Mouse (Mus musculus) heart, embryonic 15.5 days (tissue): ENCODE measurements around the gene Rcl1. TPM values are rescaled to one million over a fixed set of nuclear protein-coding genes. Genes with fewer than 3 reads are reported as not detected.
A peak's percentile ranks its signal among the peaks of the same experiment; 100 is the strongest.

Experiments used
- ATAC-seq: fragments of 200-750 bp; cut with Nextera tagmentation; replicated peaks from 2 replicates; pipeline ENCODE4 v1.8.0; 2017; ENCODE audit warnings: low read depth, moderate TSS enrichment; ENCODE audit not compliant: insufficient number of reproducible peaks, insufficient read depth, low FRiP score
- H3K27ac ChIP-seq: fragments of 300-500 bp; sonication (generic); 2 replicates; pipeline ENCODE4 v1.5.1; 2015; ENCODE audit warnings: mild to moderate bottlenecking, inconsistent platforms
- H3K27me3 ChIP-seq: fragments of 300-500 bp; sonication (generic); 2 replicates; pipeline ENCODE4 v1.6.1; 2015; ENCODE audit warnings: inconsistent platforms
- H3K36me3 ChIP-seq: fragments of 300-500 bp; sonication (generic); 2 replicates; pipeline ENCODE4 v1.6.1; 2015; ENCODE audit warnings: mild to moderate bottlenecking, inconsistent platforms
- H3K4me1 ChIP-seq: fragments of 300-500 bp; sonication (generic); replicated peaks from 2 replicates; pipeline ENCODE4 v1.6.1; 2015; ENCODE audit warnings: inconsistent platforms
- H3K4me2 ChIP-seq: fragments of 300-500 bp; sonication (generic); 2 replicates; pipeline ENCODE4 v1.6.1; 2015; ENCODE audit warnings: inconsistent platforms, mild to moderate bottlenecking, moderate library complexity
- H3K4me3 ChIP-seq: fragments of 300-500 bp; sonication (generic); 2 replicates; pipeline ENCODE4 v1.5.1; 2015; ENCODE audit warnings: mild to moderate bottlenecking, inconsistent platforms
- H3K9ac ChIP-seq: fragments of 300-500 bp; sonication (generic); 2 replicates; pipeline ENCODE4 v1.6.1; 2015; ENCODE audit warnings: mild to moderate bottlenecking, inconsistent platforms
- H3K9me3 ChIP-seq: fragments of 300-500 bp; sonication (generic); replicated peaks from 2 replicates; pipeline ENCODE4 v1.6.1; 2016; ENCODE audit warnings: inconsistent platforms
- WGBS: fragments of 180-500 bp; shearing (Covaris S2); methylation state at CpG from one replicate; pipeline ENCODE4 v1.1.7; 2015; ENCODE audit warnings: mixed read lengths; 5-methylcytosine and 5-hydroxymethylcytosine counted together
- polyA plus RNA-seq: library from polyadenylated mRNA; unstranded; fragments of >200 nt; fragmentation: Nextera tagmentation; extraction: Ambion mirVana; gene quantifications from 2 replicates; pipeline ENCODE4 v1.2.1, GENCODE M21; 2015

Gene Rcl1
- polyA plus RNA-seq, 1 experiment from 2014 or later, result 14.2 TPM

DNA sequence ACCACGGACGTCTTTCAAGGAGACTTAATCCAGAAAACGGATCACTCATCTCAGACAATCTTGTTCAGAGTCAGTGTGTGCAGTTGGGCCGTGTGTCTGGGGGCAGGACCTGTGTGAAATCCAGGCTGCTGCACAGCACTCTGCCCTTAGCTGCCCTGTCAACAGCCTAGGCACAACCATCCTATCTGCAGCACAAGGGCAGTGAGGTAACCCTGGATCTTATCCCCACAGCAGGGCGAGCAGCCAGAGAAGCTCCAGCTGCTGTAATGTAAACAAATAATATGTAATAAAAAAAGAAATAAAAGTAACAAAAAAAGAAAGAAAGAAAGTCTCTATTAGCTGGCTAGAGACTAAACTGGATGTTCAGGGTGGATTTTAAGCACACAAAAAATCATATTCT, 32.0 kb upstream of the Rcl1 start:
- Histone ChIP-seq H3K9ac (no peak overlapping the region), H3K4me1 (peaks cover 21% of the 10 kb centered on the region), H3K27ac (no peak overlapping the region), H3K9me3 (no peaks in the 10 kb centered on the region), H3K4me2 (no peak overlapping the region), H3K27me3 (no peaks in the 10 kb centered on the region), H3K36me3 (no peaks in the 10 kb centered on the region), H3K4me3 (no peak overlapping the region)
- no peak for ATAC-seq
- WGBS, result 50% methylated on average over 5 of the region's 5 CpGs

DNA sequence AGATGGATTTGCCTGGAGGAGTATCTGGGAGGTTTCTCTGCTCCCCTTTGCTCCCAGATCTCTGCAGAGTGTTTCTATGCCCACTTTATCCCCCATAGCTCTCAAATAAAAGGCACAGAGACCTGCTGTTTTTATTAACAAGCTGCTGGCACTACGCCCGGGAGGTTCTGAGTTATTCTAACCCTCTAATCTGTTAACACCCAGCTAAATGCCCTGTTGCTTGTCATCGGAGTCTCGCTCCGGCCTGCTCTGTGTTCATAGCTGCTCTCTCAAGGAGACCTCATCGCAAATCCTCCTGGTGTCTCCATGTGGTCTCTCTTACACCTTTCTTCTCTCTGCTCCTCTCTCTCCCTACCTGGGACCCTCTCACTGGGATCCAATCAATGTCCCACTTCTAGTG, 26.4 kb upstream of the Rcl1 start:
- no peak overlapping the region for H3K9ac ChIP-seq
- peak; percentile 84 for ATAC-seq
- H3K9me3 ChIP-seq, result no peaks in the 10 kb centered on the region
- peaks cover 15% of the 10 kb centered on the region for H3K4me1 ChIP-seq
- WGBS, result 12% methylated on average over 6 of the region's 6 CpGs
- H3K27me3 ChIP-seq, result no peaks in the 10 kb centered on the region
- no peak overlapping the region; the same call in 1 of the 2 replicates for H3K4me2 ChIP-seq
- no peak overlapping the region for H3K4me3 ChIP-seq
- H3K36me3 ChIP-seq, result no peaks in the 10 kb centered on the region
- peak overlapping the region; percentile 84 for H3K27ac ChIP-seq

GRCm38 (mm10) chr19:29088628-29089027, 12.5 kb upstream of the Rcl1 start:
- Histone ChIP-seq H3K9me3 (no peaks in the 10 kb centered on the region), H3K27ac (no peak overlapping the region), H3K4me1 (peaks cover 6% of the 10 kb centered on the region), H3K36me3 (no peaks in the 10 kb centered on the region), H3K27me3 (no peaks in the 10 kb centered on the region), H3K4me3 (no peak overlapping the region), H3K9ac (no peak overlapping the region), H3K4me2 (no peak overlapping the region)
- ATAC-seq, result no peak
- 47% methylated on average over 6 of the region's 6 CpGs for WGBS

- no peaks in the 10 kb centered on the region for H3K9me3 ChIP-seq
- H3K4me3 ChIP-seq, result no peak overlapping the region
- H3K4me2 ChIP-seq, result no peak overlapping the region
- no peak overlapping the region for H3K9ac ChIP-seq
- peaks cover 6% of the 10 kb centered on the region for H3K4me1 ChIP-seq
- H3K36me3 ChIP-seq, result no peaks in the 10 kb centered on the region
- H3K27ac ChIP-seq, result no peak overlapping the region
- ATAC-seq, result no peak
- H3K27me3 ChIP-seq, result no peaks in the 10 kb centered on the region
Measured at GRCm38 (mm10) chr19:29092194-29092593, 9.0 kb upstream of the Rcl1 start.

GRCm38 (mm10) chr19:29099106-29099505, 2.1 kb upstream of the Rcl1 start:
- Histone ChIP-seq H3K9ac (no peak overlapping the region), H3K27me3 (no peaks in the 10 kb centered on the region), H3K4me1 (peaks cover 10% of the 10 kb centered on the region), H3K9me3 (no peaks in the 10 kb centered on the region), H3K4me2 (no peak overlapping the region), H3K4me3 (no peak overlapping the region), H3K27ac (no peak overlapping the region), H3K36me3 (no peaks in the 10 kb centered on the region)
- 76% methylated on average over 5 of the region's 5 CpGs for WGBS
- no peak for ATAC-seq

GRCm38 (mm10) chr19:29099596-29099995, 1.6 kb upstream of the Rcl1 start:
- H3K9ac ChIP-seq, result no peak overlapping the region
- H3K27me3 ChIP-seq, result no peaks in the 10 kb centered on the region
- no peaks in the 10 kb centered on the region for H3K36me3 ChIP-seq
- H3K4me1 ChIP-seq, result peaks cover 10% of the 10 kb centered on the region
- ATAC-seq, result no peak
- whole genome bisulfite sequencing, result 78% methylated on average over 4 of the region's 4 CpGs
- H3K27ac ChIP-seq, result no peak overlapping the region
- H3K4me3 ChIP-seq, result no peak overlapping the region
- no peaks in the 10 kb centered on the region for H3K9me3 ChIP-seq
- H3K4me2 ChIP-seq, result no peak overlapping the region; the same call in 1 of the 2 replicates

GRCm38 (mm10) chr19:29100261-29100660, 914 bp upstream of the Rcl1 start:
- no peak for ATAC-seq
- 24% methylated on average over 8 of the region's 8 CpGs for WGBS
- no peaks in the 10 kb centered on the region for H3K27me3 ChIP-seq
- no peak overlapping the region for H3K27ac ChIP-seq
- peak overlapping the region; percentile 90 for H3K4me2 ChIP-seq
- no peaks in the 10 kb centered on the region for H3K9me3 ChIP-seq
- no peaks in the 10 kb centered on the region for H3K36me3 ChIP-seq
- peak overlapping the region; percentile 92 for H3K4me3 ChIP-seq
- H3K4me1 ChIP-seq, result peaks cover 10% of the 10 kb centered on the region
- peak overlapping the region; percentile 80 for H3K9ac ChIP-seq

DNA sequence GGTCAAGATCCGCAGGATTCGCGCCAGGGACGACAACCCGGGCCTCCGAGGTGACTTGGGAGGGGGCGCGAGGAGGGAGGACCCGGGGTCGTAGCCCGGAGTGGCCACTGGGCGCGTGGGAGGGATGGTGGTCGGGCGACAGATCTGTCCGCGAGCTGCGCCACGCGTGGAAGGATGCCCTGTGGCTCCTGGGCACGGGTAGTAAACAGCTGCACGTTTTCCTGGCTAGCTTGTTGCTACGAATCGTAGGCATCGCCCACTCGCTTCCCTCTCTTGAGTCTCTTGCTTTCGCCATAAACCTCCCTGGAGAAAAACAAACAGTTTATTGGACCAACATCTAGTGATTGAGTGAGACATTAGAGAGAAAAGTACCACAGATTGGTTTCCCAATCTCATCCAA, 416 bp downstream of the Rcl1 start:
- Histone ChIP-seq H3K27ac (0 out of 2 replicates have a peak overlapping the region, but pooled peaks have one; percentile 28), H3K27me3 (no peaks in the 10 kb centered on the region)

DNA sequence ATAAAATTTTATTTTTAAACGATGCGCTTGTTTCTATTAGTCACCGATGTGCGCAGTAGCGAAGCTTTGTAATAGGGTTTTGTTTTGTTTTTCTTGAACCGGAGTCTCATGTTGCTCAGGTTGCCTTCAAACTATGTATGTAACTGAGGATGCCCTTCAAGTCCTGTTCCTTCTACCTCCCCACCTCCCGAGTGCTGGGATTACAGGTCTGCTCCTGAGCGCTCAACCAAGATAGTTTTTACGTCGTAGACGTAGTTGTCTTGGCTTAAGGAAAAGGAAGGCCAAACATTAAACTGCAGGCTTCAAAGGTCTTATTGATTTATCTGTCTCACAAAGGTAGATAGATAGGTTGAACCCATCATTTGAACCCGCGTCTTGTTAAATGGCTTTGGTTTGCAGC, 923 bp downstream of the Rcl1 start:
- Histone ChIP-seq H3K36me3 (no peaks in the 10 kb centered on the region), H3K9ac (peak overlapping the region; percentile 80), H3K4me1 (peaks cover 10% of the 10 kb centered on the region), H3K27me3 (no peaks in the 10 kb centered on the region), H3K4me2 (peak overlapping the region; percentile 90), H3K4me3 (peak overlapping the region; percentile 92), H3K27ac (no peak overlapping the region), H3K9me3 (no peaks in the 10 kb centered on the region)
- no peak for ATAC-seq
- 16% methylated on average over 13 of the region's 13 CpGs for WGBS

More for the DNA sequence above, 416 bp downstream of the Rcl1 start:
- Histone ChIP-seq H3K36me3 (no peaks in the 10 kb centered on the region), H3K9me3 (no peaks in the 10 kb centered on the region), H3K4me1 (peaks cover 10% of the 10 kb centered on the region), H3K4me3 (peak overlapping the region; percentile 92), H3K4me2 (peak overlapping the region; percentile 90), H3K9ac (peak overlapping the region; percentile 80)
- 0% methylated on average over 27 of the region's 27 CpGs for WGBS
- 0 out of 2 replicates have a peak, but pooled peaks have one; percentile 1 for ATAC-seq

DNA sequence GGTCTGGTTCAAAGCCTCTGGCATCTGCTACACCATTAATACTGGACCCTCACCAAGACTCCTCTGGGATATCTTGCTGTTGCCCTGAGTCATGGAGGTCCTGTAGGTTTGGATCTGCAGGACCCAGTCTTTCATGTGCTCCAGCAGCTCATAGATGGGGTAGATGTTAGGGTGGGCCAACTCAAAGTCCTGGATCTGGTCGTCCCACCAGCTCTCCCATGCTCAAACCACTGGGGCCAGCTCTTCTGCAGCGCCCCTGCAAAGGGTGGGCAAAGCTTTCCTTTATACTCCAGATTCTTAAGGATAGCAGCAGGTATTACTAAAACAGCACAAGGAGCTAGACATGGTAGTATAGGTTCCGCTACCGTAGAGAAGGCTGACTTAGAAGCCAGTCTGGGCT, 4.6 kb downstream of the Rcl1 start:
- H3K4me1 ChIP-seq, result peaks cover 3% of the 10 kb centered on the region; the same call in 1 of the 2 replicates
- H3K27me3 ChIP-seq, result no peaks in the 10 kb centered on the region
- H3K27ac ChIP-seq, result no peak overlapping the region
- H3K4me2 ChIP-seq, result no peak overlapping the region
- 93% methylated on average over 4 of the region's 4 CpGs for WGBS
- H3K9ac ChIP-seq, result no peak overlapping the region
- no peaks in the 10 kb centered on the region for H3K36me3 ChIP-seq
- H3K4me3 ChIP-seq, result no peak overlapping the region
- no peaks in the 10 kb centered on the region for H3K9me3 ChIP-seq
- no peak for ATAC-seq

DNA sequence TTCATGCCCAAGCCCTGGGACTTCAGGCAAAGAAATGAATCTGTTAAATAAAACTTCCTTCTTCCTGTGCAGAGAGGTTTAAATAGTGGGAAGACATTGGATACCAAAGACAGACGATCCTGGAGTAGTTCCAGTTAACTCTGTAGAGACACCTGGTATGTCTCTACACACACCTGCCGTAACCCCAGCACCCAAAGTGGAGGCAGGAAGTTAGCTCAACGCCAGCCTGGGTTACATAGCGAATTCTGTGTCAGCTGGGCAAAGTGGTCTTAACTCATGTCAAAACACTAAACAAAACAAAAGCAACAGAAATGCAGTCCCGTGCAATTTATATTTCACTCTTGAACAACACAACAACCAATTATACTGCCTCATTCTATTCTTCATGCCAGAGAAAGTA, 5.1 kb downstream of the Rcl1 start:
- peaks cover 3% of the 10 kb centered on the region; the same call in 1 of the 2 replicates for H3K4me1 ChIP-seq
- 83% methylated on average over 5 of the region's 5 CpGs for WGBS
- ATAC-seq, result no peak

GRCm38 (mm10) chr19:29112662-29113061, 11.5 kb downstream of the Rcl1 start:
- WGBS, result 72% methylated on average over 8 of the region's 8 CpGs
- H3K27me3 ChIP-seq, result no peaks in the 10 kb centered on the region

More for the DNA sequence above, 5.1 kb downstream of the Rcl1 start:
- Histone ChIP-seq H3K4me3 (no peak overlapping the region), H3K27ac (no peak overlapping the region), H3K9me3 (no peaks in the 10 kb centered on the region), H3K9ac (no peak overlapping the region), H3K4me2 (no peak overlapping the region), H3K27me3 (no peaks in the 10 kb centered on the region), H3K36me3 (no peaks in the 10 kb centered on the region)

More at GRCm38 (mm10) chr19:29112662-29113061, 11.5 kb downstream of the Rcl1 start:
- H3K27ac ChIP-seq, result no peak overlapping the region
- H3K4me3 ChIP-seq, result no peak overlapping the region
- no peaks in the 10 kb centered on the region for H3K9me3 ChIP-seq
- no peak for ATAC-seq
- no peak overlapping the region for H3K9ac ChIP-seq
- H3K4me2 ChIP-seq, result no peak overlapping the region
- H3K36me3 ChIP-seq, result no peaks in the 10 kb centered on the region
- H3K4me1 ChIP-seq, result no peaks in the 10 kb centered on the region; the same call in 1 of the 2 replicates
